Mouse (Mus musculus): ENCODE results near the gene Insm1. TPM values are rescaled to one million over a fixed set of nuclear protein-coding genes. Genes with fewer than 3 reads are reported as not detected.

Gene Insm1
- polyA plus RNA-seq, 1 experiment = not detected

DNA sequence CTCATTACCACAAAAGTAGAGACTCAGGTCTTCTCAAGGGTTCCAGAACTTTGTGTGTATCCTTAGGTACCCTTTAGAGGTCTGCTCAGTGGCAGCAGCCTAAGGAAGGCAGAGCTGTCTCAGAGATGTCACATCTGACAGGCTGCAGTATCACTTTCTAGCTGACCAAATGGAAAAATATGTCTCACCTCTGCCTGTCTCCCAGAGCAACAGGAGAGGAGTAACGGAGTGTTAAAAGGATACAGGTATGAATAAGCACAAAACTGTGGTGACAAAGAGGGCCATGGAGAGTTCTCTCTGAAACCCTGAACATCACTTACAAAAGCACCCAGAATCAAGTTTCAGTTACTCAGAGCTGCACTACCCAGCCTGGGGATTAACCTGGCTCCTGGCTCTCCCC lies 32.7 kb downstream of the Insm1 start:
- no peak overlapping the region for H3K4me3 ChIP-seq (replicated peaks; ENCODE audit: control insufficient read depth, low read depth, low read length)
- no peak for TF ChIP-seq POLR2A (IDR thresholded peaks at IDR 0.05; ENCODE audit: borderline replicate concordance, control insufficient read depth, low read depth, low read length)
- TF ChIP-seq CTCF (IDR thresholded peaks at IDR 0.05; ENCODE audit: control insufficient read depth, insufficient read depth, low read length) = no peak
- H3K4me1 ChIP-seq (ENCODE audit: control insufficient read depth, insufficient read depth, low read length) = no peaks in the 10 kb centered on the region
- 85% methylated on average over 1 of the region's 1 CpGs for WGBS
- no peak overlapping the region for H3K27ac ChIP-seq (ENCODE audit: control insufficient read depth, insufficient read depth, low read depth, low read length, poor library complexity)

DNA sequence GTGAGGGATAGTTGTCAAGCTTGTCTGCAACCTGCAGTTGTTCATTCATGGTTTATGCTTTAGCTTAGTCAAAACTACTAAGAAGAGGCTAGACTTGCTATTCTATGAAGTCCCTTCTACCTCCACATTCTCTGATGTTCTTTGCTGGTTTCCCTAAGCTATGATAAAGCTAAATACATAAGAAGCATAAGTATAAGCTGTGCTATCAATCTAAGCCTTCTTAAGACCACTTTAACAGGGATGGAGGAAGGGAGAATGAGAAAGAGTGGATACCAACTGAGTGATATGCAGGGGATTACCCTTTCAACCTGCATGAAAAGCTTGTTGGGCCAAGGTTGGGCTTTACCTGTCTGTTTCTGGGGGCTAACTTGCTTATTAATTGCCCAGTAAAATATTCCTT lies 33.9 kb downstream of the Insm1 start:
- H3K4me1 ChIP-seq (ENCODE audit: control insufficient read depth, insufficient read depth, low read length) = no peaks in the 10 kb centered on the region
- no peak overlapping the region for H3K4me3 ChIP-seq (replicated peaks; ENCODE audit: control insufficient read depth, low read depth, low read length)
- TF ChIP-seq CTCF (IDR thresholded peaks at IDR 0.05; ENCODE audit: control insufficient read depth, insufficient read depth, low read length) = no peak
- TF ChIP-seq POLR2A (IDR thresholded peaks at IDR 0.05; ENCODE audit: borderline replicate concordance, control insufficient read depth, low read depth, low read length) = no peak
- H3K27ac ChIP-seq (ENCODE audit: control insufficient read depth, insufficient read depth, low read depth, low read length, poor library complexity) = no peak overlapping the region

DNA sequence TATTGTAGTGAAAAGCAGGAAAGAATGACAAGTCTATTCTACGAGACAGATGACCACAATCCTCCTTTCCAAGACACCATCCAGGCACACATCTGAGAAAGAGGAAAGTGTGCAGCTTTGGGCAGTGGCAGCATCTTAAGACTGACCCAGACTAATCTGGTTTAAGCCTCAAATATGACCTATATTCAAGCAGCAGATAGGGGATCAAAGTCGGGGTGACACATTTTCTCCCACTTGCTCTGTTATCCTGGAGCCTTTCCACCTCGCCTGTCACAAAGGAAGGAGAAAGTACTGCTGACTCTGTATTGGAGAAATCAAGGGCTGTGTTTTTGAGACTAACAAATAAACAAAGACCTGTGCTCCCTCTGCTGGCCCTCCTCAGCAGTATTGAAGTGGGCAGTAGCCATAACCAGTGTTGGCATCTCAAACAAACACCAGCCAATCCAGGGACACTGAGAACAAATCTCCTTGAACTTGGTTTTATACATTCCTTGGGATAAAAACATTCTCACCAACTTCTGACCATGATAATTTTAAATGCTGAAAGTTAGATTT lies 34.7 kb downstream of the Insm1 start:
- H3K4me3 ChIP-seq (replicated peaks; ENCODE audit: control insufficient read depth, low read depth, low read length) = no peak overlapping the region
- H3K27ac ChIP-seq (ENCODE audit: control insufficient read depth, insufficient read depth, low read depth, low read length, poor library complexity) = no peak overlapping the region
- no peaks in the 10 kb centered on the region for H3K4me1 ChIP-seq (ENCODE audit: control insufficient read depth, insufficient read depth, low read length)
- no peak for TF ChIP-seq CTCF (IDR thresholded peaks at IDR 0.05; ENCODE audit: control insufficient read depth, insufficient read depth, low read length)
- TF ChIP-seq POLR2A (IDR thresholded peaks at IDR 0.05; ENCODE audit: borderline replicate concordance, control insufficient read depth, low read depth, low read length) = no peak
- WGBS = 72% methylated on average over 3 of the region's 3 CpGs

DNA sequence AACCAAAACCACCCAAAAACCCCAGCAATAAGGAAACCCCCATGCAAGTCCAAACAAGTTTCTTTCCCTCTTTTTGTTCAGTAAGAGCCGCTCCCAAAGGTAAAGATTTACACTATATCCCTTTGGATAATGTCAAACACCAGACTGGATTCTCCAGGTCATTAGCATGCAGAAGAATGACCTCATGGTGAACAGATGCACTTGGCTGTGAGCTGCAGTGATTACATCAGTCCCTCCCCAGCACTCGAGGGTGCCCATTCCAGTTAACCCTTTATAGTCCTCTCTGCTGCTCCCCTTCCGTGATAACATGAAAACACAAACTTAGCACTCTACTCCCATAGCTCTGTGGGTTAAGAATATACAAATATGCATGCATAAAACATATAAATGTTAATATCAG lies 35.3 kb downstream of the Insm1 start:
- WGBS = 65% methylated on average over 3 of the region's 3 CpGs
- TF ChIP-seq CTCF (IDR thresholded peaks at IDR 0.05; ENCODE audit: control insufficient read depth, insufficient read depth, low read length) = no peak
- no peak for TF ChIP-seq POLR2A (IDR thresholded peaks at IDR 0.05; ENCODE audit: borderline replicate concordance, control insufficient read depth, low read depth, low read length)

DNA sequence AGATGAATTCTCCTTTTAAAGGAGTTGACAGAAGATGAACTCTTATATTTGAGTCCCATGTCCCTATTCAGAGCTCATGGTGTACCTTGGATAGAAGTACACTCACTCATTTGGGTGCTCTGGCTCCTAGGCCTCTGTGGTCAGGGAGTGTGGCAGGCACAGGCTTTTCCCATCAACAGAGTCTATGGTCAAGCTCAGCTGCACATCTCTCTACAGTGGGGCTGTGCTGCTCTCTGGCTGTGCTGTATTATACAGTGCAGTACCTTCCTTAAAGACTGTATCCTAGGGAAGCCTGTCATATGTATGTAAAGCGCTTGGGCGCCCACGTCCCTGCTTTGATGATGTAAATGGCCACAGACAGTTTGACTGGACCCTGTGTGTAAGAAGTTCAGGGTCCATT lies 35.9 kb downstream of the Insm1 start:
- no peaks in the 10 kb centered on the region for H3K4me1 ChIP-seq (ENCODE audit: control insufficient read depth, insufficient read depth, low read length)
- TF ChIP-seq CTCF (IDR thresholded peaks at IDR 0.05; ENCODE audit: control insufficient read depth, insufficient read depth, low read length) (no peak), POLR2A (IDR thresholded peaks at IDR 0.05; ENCODE audit: borderline replicate concordance, control insufficient read depth, low read depth, low read length) (no peak)
- 90% methylated on average over 3 of the region's 3 CpGs for WGBS
- no peak overlapping the region for H3K27ac ChIP-seq (ENCODE audit: control insufficient read depth, insufficient read depth, low read depth, low read length, poor library complexity)
- no peak overlapping the region for H3K4me3 ChIP-seq (replicated peaks; ENCODE audit: control insufficient read depth, low read depth, low read length)

More for the DNA sequence above, 35.3 kb downstream of the Insm1 start:
- Histone ChIP-seq H3K4me3 (replicated peaks; ENCODE audit: control insufficient read depth, low read depth, low read length) (no peak overlapping the region), H3K27ac (ENCODE audit: control insufficient read depth, insufficient read depth, low read depth, low read length, poor library complexity) (no peak overlapping the region), H3K4me1 (ENCODE audit: control insufficient read depth, insufficient read depth, low read length) (no peaks in the 10 kb centered on the region)

DNA sequence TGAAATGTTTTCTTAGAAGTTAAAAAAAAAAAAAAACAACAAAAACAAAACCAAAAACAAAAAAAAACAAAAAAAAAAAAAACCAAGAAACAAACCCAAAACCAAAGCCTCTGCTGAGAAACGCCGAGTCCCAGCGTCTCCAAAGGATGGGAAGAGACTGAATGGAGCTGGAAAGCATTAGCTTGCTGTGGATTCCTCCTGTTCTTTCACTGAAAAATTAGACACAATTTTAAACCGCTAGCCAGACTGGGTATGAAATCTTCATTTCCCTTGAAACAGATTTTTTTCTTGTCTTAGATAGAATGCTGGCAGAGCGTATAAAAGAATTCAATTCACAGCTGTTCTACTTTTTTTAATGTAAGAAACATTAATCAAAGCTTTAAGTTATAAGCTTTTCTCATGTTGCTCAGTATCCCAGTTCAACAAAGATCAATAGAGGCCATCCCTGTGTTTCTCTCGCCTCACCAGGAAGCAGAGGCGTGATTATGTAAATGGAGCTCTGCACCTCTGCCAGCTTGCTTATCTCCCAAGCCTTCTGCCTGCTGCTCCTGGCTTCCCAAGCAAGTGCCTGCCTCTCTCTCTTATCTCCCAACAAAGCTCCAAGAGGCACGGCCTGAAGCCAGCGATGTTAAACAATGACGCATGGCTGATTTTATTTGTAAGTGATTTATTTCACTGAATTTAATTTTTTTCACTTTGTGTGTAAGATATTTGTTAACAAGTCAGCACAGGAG lies 37.2 kb downstream of the Insm1 start:
- TF ChIP-seq CTCF (IDR thresholded peaks at IDR 0.05; ENCODE audit: control insufficient read depth, insufficient read depth, low read length) (no peak), POLR2A (IDR thresholded peaks at IDR 0.05; ENCODE audit: borderline replicate concordance, control insufficient read depth, low read depth, low read length) (no peak)
- Histone ChIP-seq H3K27ac (ENCODE audit: control insufficient read depth, insufficient read depth, low read depth, low read length, poor library complexity) (no peak overlapping the region), H3K4me3 (replicated peaks; ENCODE audit: control insufficient read depth, low read depth, low read length) (no peak overlapping the region), H3K4me1 (ENCODE audit: control insufficient read depth, insufficient read depth, low read length) (no peaks in the 10 kb centered on the region)
- WGBS = 81% methylated on average over 10 of the region's 10 CpGs

DNA sequence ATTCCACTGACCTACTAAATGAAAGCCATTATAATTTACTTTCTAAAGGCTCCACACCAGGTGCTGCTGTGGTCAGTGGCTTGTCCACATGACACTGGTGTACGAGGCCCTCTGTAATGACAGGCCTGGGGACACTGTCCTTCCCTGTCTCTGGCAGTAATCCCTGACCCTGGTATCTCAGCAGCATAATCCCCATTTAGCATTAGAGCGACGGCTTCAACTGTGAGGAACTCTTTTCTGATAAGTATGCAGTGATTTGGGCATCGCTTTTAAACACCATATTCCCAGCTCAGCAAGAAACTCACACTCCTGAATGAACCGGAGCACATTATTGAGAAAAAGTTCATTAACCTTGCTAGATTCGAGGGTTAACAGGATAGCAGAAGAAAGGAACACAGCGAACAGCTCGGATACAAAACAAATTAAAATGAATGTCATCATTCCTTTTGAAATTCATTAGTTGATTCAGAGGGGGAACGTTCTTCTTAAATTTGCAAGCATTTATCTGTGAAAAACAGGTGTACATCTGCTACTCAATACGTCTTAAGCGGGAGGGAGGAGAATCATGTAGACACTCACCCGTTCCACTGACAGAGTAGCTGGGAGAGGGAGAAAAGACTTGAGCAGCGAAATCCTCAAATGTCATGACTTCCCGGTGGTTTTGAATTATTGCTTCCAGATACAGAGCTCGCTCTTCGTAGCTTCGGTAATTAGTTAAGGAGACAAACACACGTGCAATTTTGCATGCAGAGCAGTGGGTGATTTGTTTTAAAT lies 38.3 kb downstream of the Insm1 start:
- Histone ChIP-seq H3K27ac (ENCODE audit: control insufficient read depth, insufficient read depth, low read depth, low read length, poor library complexity) (no peak overlapping the region), H3K4me1 (ENCODE audit: control insufficient read depth, insufficient read depth, low read length) (no peaks in the 10 kb centered on the region), H3K4me3 (replicated peaks; ENCODE audit: control insufficient read depth, low read depth, low read length) (no peak overlapping the region)
- TF ChIP-seq CTCF (IDR thresholded peaks at IDR 0.05; ENCODE audit: control insufficient read depth, insufficient read depth, low read length) (no peak), POLR2A (IDR thresholded peaks at IDR 0.05; ENCODE audit: borderline replicate concordance, control insufficient read depth, low read depth, low read length) (no peak)
- 85% methylated on average over 18 of the region's 18 CpGs for WGBS

DNA sequence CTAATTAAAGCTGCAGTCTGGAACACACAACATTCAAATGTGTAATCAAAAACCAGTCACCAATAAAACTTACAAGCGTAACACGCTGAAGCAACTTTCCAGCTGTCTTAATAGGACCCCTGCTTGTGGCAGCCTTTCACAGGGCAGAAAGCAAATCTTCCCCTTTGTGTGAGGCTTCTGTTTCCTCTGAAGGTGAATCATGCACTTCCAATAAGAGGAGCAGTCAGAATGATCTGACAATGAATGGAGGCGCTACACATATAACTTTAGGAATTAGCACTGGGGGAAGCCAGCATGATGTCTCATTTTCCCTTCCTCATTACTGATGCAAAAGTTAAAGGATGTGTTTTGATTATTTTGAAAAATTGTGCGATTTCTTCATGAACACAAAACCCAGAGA lies 39.4 kb downstream of the Insm1 start:
- no peak overlapping the region for H3K4me3 ChIP-seq (replicated peaks; ENCODE audit: control insufficient read depth, low read depth, low read length)
- no peaks in the 10 kb centered on the region for H3K4me1 ChIP-seq (ENCODE audit: control insufficient read depth, insufficient read depth, low read length)
- no peak for TF ChIP-seq CTCF (IDR thresholded peaks at IDR 0.05; ENCODE audit: control insufficient read depth, insufficient read depth, low read length)
- no peak for TF ChIP-seq POLR2A (IDR thresholded peaks at IDR 0.05; ENCODE audit: borderline replicate concordance, control insufficient read depth, low read depth, low read length)
- no peak overlapping the region for H3K27ac ChIP-seq (ENCODE audit: control insufficient read depth, insufficient read depth, low read depth, low read length, poor library complexity)
- WGBS = 84% methylated on average over 4 of the region's 4 CpGs

Data from bone marrow, adult 2 months (tissue).